Mouse (Mus musculus) mouse embryonic stem cell (cell line): ENCODE measurements around the gene Atp6v0a1.
"Not testable (repeated sequence)": the region's sequence is repeated elsewhere in the genome, so short reads cannot be mapped to it uniquely, and the experiment has no call there.

Experiments used
- in situ Hi-C, 2 experiments: fragments of 300-500 bp; cut with MboI; formaldehyde crosslinking; loops; 1 replicate in 1 of 2; 3 replicates in 1 of 2; pipeline ENCODE4 v1.14.3; 2019 to 2020; ENCODE audit warnings: low sequenced_read_pairs in 2 of 2, low pct_unique_long_range_greater_than_20kb in 1 of 2, mixed read lengths in 1 of 2; ENCODE audit not compliant: unreplicated experiment in 1 of 2

Atp6v0a1 gene

GRCm38 (mm10) chr11:100975241-100975640, 34.0 kb upstream of the Atp6v0a1 start:
- in situ Hi-C loops, result no loop called here

GRCm38 (mm10) chr11:100979887-100980286, 29.4 kb upstream of the Atp6v0a1 start:
- in situ Hi-C loops, result loop anchor here (5.0 kb wide), 2 partner anchors 77 to 202 kb away; no protein-coding TSS in a partner anchor

GRCm38 (mm10) chr11:100980438-100980837, 28.8 kb upstream of the Atp6v0a1 start:
- in situ Hi-C loops, result loop anchor here (5.0 kb wide), 2 partner anchors 77 to 202 kb away; no protein-coding TSS in a partner anchor

- in situ Hi-C loops, result loop anchor here (5.0 kb wide), 2 partner anchors 76 to 201 kb away; no protein-coding TSS in a partner anchor
These were observed 28.0 kb upstream of the Atp6v0a1 start for GRCm38 (mm10) chr11:100981236-100981635.

- in situ Hi-C loops, result loop anchor here (5.0 kb wide), 2 partner anchors 75 to 200 kb away; no protein-coding TSS in a partner anchor
These were observed 27.2 kb upstream of the Atp6v0a1 start for GRCm38 (mm10) chr11:100982087-100982486.

GRCm38 (mm10) chr11:100983125-100983777, 26.0 kb upstream of the Atp6v0a1 start:
- in situ Hi-C loops, result loop anchor here (5.0 kb wide), 2 partner anchors 74 to 199 kb away; no protein-coding TSS in a partner anchor

GRCm38 (mm10) chr11:100983778-100984131, 25.5 kb upstream of the Atp6v0a1 start:
- in situ Hi-C loops, result loop anchor here (5.0 kb wide), 2 partner anchors 74 to 199 kb away; no protein-coding TSS in a partner anchor

GRCm38 (mm10) chr11:100985607-100986006, 23.6 kb upstream of the Atp6v0a1 start:
- in situ Hi-C loops, result no loop called here

- in situ Hi-C loops, result no loop called here
These were observed 20.6 kb upstream of the Atp6v0a1 start for GRCm38 (mm10) chr11:100988674-100989073.

- in situ Hi-C loops, result no loop called here
These were observed 19.6 kb upstream of the Atp6v0a1 start for GRCm38 (mm10) chr11:100989666-100990065.

GRCm38 (mm10) chr11:100991027-100991534, 18.2 kb upstream of the Atp6v0a1 start:
- in situ Hi-C loops, result no loop called here

GRCm38 (mm10) chr11:100993437-100993836, 15.8 kb upstream of the Atp6v0a1 start:
- in situ Hi-C loops, result no loop called here

GRCm38 (mm10) chr11:100994233-100994632, 15.0 kb upstream of the Atp6v0a1 start:
- in situ Hi-C loops, result no loop called here

GRCm38 (mm10) chr11:100994655-100995054, 14.6 kb upstream of the Atp6v0a1 start:
- in situ Hi-C loops, result no loop called here

GRCm38 (mm10) chr11:100996501-100996900, 12.8 kb upstream of the Atp6v0a1 start:
- in situ Hi-C loops, result no loop called here

GRCm38 (mm10) chr11:100998836-100999235, 10.4 kb upstream of the Atp6v0a1 start:
- in situ Hi-C loops, result no loop called here

GRCm38 (mm10) chr11:100999254-100999653, 10.0 kb upstream of the Atp6v0a1 start:
- in situ Hi-C loops, result no loop called here

- in situ Hi-C loops, result not testable (repeated sequence)
These were observed 7.2 kb upstream of the Atp6v0a1 start for GRCm38 (mm10) chr11:101001875-101002552.

- in situ Hi-C loops, result no loop called here
These were observed 6.1 kb upstream of the Atp6v0a1 start for GRCm38 (mm10) chr11:101003025-101003685.
